Mouse (Mus musculus): ENCODE measurements around the gene Rasa2. TPM values are rescaled to one million over a fixed set of nuclear protein-coding genes. Genes with fewer than 3 reads are reported as not detected.

Rasa2 gene
- total and polyA plus RNA-seq, 3 experiments, result 9.7 to 9.8 (median 9.8) TPM

DNA sequence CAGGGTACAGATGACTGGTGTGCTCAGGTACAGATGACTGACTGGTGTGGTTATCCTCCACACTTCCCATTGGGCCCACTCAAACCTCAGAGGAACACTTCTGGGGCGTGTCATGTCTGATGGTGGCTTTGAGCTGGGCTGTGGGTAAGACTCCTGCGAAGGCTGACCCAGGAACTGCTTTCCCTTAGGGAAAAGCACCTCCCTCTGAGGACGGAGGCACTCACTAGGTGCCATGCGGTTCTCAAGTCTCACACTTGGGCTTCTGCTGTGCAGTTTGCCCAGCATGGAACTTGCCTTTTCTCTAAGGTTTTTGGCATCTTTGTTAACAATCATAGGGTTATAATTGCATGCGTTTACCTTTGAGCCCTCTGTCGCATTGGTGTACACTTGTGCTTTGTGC is 96.0 kb downstream of the Rasa2 start:
- Histone ChIP-seq H3K9ac (ENCODE audit: insufficient read depth, low read depth) (no peak overlapping the region), H3K9me3 (replicated peaks; ENCODE audit: low read length) (no peaks in the 10 kb centered on the region), H3K27ac (ENCODE audit: insufficient read depth, low read depth) (no peak overlapping the region), H3K27me3 (replicated peaks) (no peaks in the 10 kb centered on the region), H3K36me3 (replicated peaks in 1 of 2; ENCODE audit: control insufficient read depth in 1 of 2, insufficient read depth in 1 of 2, low read length in 1 of 2) (peaks cover 2 to 10% of the 10 kb centered on the region in 2 experiments), H3K4me1 (ENCODE audit: control insufficient read depth in 1 of 2, insufficient read depth in 2 of 2) (no peaks in the 10 kb centered on the region; a peak in 1 of 4 replicates), H3K4me2 (ENCODE audit: insufficient read depth, low read depth, poor library complexity, severe bottlenecking) (no peak overlapping the region), H3K4me3 (replicated peaks in 1 of 3; ENCODE audit: low read depth in 2 of 3, low read length in 2 of 3, poor library complexity in 1 of 3) (no peak overlapping the region), H3K79me2 (replicated peaks; ENCODE audit: control insufficient read depth, extremely low read depth, insufficient read depth, poor library complexity, severe bottlenecking) (no peaks in the 10 kb centered on the region)
- TF ChIP-seq MEF2A (IDR thresholded peaks at IDR 0.05; ENCODE audit: borderline replicate concordance, low read depth, low read length), result no peak
- in situ Hi-C loops (cut with MboI; ENCODE audit: low pct_ligation_motif_present, low pct_unique_long_range_greater_than_20kb, low sequenced_read_pairs) (no loop called here), dilution Hi-C loops (cut with MboI; ENCODE audit: extremely low pct_ligation_motif_present, extremely low pct_unique_long_range_greater_than_20kb, low sequenced_read_pairs) (no loop called here)
- DNase-seq (ENCODE audit: extremely low read depth), result no peak

DNA sequence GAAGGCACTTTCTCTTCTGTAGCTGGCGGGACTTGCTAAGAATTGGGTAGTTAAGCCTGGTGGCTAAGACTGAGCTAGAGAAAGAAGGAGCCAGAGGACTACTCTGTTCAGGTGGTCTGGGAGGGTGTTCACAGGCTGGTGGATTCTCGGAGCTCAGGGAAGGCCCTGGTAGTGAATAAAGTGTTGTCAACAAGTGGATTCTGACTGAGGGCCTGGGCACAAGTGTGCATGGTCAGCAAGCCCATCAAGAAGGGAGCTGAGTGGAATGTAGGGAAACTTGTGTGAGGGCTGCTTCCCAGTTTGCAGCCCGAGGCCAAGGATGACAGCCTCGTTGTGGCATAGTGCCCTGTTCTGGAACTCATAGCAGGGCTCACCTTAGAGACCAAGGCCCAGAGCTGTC is 97.2 kb downstream of the Rasa2 start:
- H3K9me3 ChIP-seq (replicated peaks; ENCODE audit: low read length), result no peaks in the 10 kb centered on the region
- in situ Hi-C loops (cut with MboI; ENCODE audit: low pct_ligation_motif_present, low pct_unique_long_range_greater_than_20kb, low sequenced_read_pairs) (no loop called here), dilution Hi-C loops (cut with MboI; ENCODE audit: extremely low pct_ligation_motif_present, extremely low pct_unique_long_range_greater_than_20kb, low sequenced_read_pairs) (no loop called here)
- H3K4me3 ChIP-seq (replicated peaks in 1 of 3; ENCODE audit: low read depth in 2 of 3, low read length in 2 of 3, poor library complexity in 1 of 3), result no peak overlapping the region
- TF ChIP-seq MAFK (IDR thresholded peaks at IDR 0.05; ENCODE audit: insufficient replicate concordance, low read length) (no peak), UBTF (IDR thresholded peaks at IDR 0.05; ENCODE audit: low read depth, low read length) (no peak), NRF1 (IDR thresholded peaks at IDR 0.05; ENCODE audit: low read depth, low read length) (no peak), EP300 (IDR thresholded peaks at IDR 0.05; ENCODE audit: low read length) (no peak), ZKSCAN1 (IDR thresholded peaks at IDR 0.05; ENCODE audit: borderline replicate concordance, low read depth, low read length) (no peak), NELFE (IDR thresholded peaks at IDR 0.05; ENCODE audit: low read depth, low read length) (no peak)
- no peaks in the 10 kb centered on the region for H3K79me2 ChIP-seq (replicated peaks; ENCODE audit: control insufficient read depth, extremely low read depth, insufficient read depth, poor library complexity, severe bottlenecking)
- no peaks in the 10 kb centered on the region for H3K27me3 ChIP-seq (replicated peaks)
- no peak overlapping the region for H3K9ac ChIP-seq (ENCODE audit: insufficient read depth, low read depth)
- no peak for DNase-seq (ENCODE audit: extremely low read depth)
- no peaks in the 10 kb centered on the region; a peak in 1 of 4 replicates for H3K4me1 ChIP-seq (ENCODE audit: control insufficient read depth in 1 of 2, insufficient read depth in 2 of 2)
- no peak overlapping the region for H3K4me2 ChIP-seq (ENCODE audit: insufficient read depth, low read depth, poor library complexity, severe bottlenecking)
- no peak overlapping the region for H3K27ac ChIP-seq (ENCODE audit: insufficient read depth, low read depth)
- H3K36me3 ChIP-seq (replicated peaks in 1 of 2; ENCODE audit: control insufficient read depth in 1 of 2, insufficient read depth in 1 of 2, low read length in 1 of 2), result peaks cover 2 to 10% of the 10 kb centered on the region in 2 experiments

GRCm38 (mm10) chr9:96533476-96533875 is 97.9 kb downstream of the Rasa2 start:
- Histone ChIP-seq H3K9ac (ENCODE audit: insufficient read depth, low read depth) (no peak overlapping the region), H3K4me2 (ENCODE audit: insufficient read depth, low read depth, poor library complexity, severe bottlenecking) (no peak overlapping the region), H3K27me3 (replicated peaks) (no peaks in the 10 kb centered on the region), H3K4me1 (ENCODE audit: control insufficient read depth in 1 of 2, insufficient read depth in 2 of 2) (no peaks in the 10 kb centered on the region; a peak in 1 of 4 replicates), H3K36me3 (replicated peaks in 1 of 2; ENCODE audit: control insufficient read depth in 1 of 2, insufficient read depth in 1 of 2, low read length in 1 of 2) (peaks cover 0 to 6% of the 10 kb centered on the region in 2 experiments), H3K79me2 (replicated peaks; ENCODE audit: control insufficient read depth, extremely low read depth, insufficient read depth, poor library complexity, severe bottlenecking) (no peaks in the 10 kb centered on the region), H3K4me3 (replicated peaks in 1 of 3; ENCODE audit: low read depth in 2 of 3, low read length in 2 of 3, poor library complexity in 1 of 3) (no peak overlapping the region), H3K27ac (ENCODE audit: insufficient read depth, low read depth) (no peak overlapping the region), H3K9me3 (replicated peaks; ENCODE audit: low read length) (no peaks in the 10 kb centered on the region)
- dilution Hi-C loops (cut with MboI; ENCODE audit: extremely low pct_ligation_motif_present, extremely low pct_unique_long_range_greater_than_20kb, low sequenced_read_pairs) (no loop called here), in situ Hi-C loops (cut with MboI; ENCODE audit: low pct_ligation_motif_present, low pct_unique_long_range_greater_than_20kb, low sequenced_read_pairs) (no loop called here)
- DNase-seq (ENCODE audit: extremely low read depth), result no peak
- TF ChIP-seq PAX5 (IDR thresholded peaks at IDR 0.05; ENCODE audit: low read length) (no peak), ZNF384 (IDR thresholded peaks at IDR 0.05; ENCODE audit: low read depth, low read length) (no peak), TBP (conservative IDR thresholded peaks at IDR 0.05; ENCODE audit: low read depth, low read length) (no peak), HCFC1 (IDR thresholded peaks at IDR 0.05; ENCODE audit: low read depth, low read length) (no peak), SIN3A (IDR thresholded peaks at IDR 0.05; ENCODE audit: low read length) (no peak), CHD2 (IDR thresholded peaks at IDR 0.05; ENCODE audit: low read length) (no peak), MEF2A (IDR thresholded peaks at IDR 0.05; ENCODE audit: borderline replicate concordance, low read depth, low read length) (no peak), GABPA (IDR thresholded peaks at IDR 0.05; ENCODE audit: insufficient replicate concordance, low read depth, low read length) (no peak), BHLHE40 (IDR thresholded peaks at IDR 0.05; ENCODE audit: low read depth, low read length) (no peak), JUN (IDR thresholded peaks at IDR 0.05; ENCODE audit: insufficient read depth, low read depth, low read length) (no peak), RCOR1 (conservative IDR thresholded peaks at IDR 0.05; ENCODE audit: low read depth, low read length) (no peak), ZMIZ1 (IDR thresholded peaks at IDR 0.05; ENCODE audit: low read depth, low read length) (no peak), E2F4 (IDR thresholded peaks at IDR 0.05; ENCODE audit: insufficient replicate concordance, low read depth, low read length) (no peak)
